Mouse (Mus musculus): Measurements from ENCODE around the gene Nr6a1.

Gene Nr6a1

DNA sequence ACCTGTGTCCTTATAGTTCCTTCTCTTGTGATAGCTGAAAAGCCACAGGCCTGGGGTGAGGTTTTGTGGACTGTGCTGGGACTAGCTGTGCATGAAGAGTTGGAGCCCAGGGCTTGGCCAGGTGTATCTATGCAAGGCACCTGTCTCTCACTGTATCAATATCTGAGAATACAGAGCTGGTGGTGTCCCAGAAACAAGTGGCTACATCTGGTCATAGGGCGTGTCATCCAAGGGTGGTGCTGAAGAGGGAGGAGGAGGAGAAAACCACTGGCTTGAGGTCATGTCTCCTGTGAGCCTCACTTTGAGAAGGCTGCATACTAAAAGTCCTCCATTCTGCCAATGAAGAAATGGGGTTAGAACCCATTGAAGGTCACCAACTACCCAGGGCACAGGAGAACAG, 10.5 kb upstream of the Nr6a1 start:
- in situ Hi-C loops (cut with MboI; ENCODE audit: low sequenced_read_pairs): loop anchor here (10.0 kb wide), 1 partner anchor 247 kb away; no protein-coding TSS in a partner anchor

DNA sequence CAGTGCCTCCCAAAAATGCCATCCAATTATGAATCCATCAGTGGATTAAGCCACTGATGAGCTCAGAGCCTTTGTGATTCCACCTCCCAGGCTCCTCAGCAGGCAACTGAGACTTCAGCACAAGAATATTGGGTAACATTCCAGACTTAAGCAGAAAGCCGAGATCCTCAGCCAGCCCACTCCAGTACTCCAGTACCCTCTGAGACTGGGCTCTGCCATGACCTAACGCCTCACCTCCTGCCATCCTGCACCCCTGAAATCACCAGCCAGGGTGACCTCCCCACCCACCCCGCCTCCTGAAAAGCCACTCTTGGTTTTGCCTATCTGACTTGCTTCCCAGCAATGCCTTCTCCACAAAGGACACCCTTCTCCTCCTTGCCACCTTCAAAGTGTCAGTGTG, 9.9 kb upstream of the Nr6a1 start:
- in situ Hi-C loops (cut with MboI; ENCODE audit: low sequenced_read_pairs): loop anchor here (10.0 kb wide), 1 partner anchor 247 kb away; no protein-coding TSS in a partner anchor

DNA sequence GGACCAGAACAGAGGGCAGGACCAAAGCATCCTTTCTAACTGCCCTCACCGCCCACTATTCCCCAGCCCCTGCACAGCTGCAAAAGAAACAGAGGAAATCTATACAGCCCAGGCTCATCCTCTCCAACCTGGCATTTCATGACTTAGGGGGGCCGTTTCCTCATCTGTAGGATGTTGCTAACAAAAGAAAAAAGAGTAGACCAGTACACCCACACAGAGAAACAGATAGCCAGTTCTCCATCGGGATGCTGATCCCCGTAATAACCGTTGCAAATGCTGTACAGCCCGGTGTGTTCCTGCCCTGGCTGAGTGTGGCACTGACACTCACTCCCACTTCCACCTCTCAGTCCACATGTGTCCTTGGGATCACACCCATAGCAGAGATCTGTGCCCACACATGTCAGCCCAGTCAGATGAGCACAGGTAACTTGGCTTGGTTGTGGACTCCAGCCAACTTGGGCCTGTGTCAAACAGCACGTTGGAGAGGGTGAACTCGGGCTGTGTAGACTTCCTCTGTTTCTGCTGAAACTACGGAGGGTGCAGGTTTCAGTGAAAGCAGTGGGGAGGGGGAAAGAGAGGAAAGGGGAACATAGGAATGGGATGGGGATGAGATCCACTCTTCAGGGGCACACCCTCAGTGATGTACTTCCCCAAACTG, 9.4 kb upstream of the Nr6a1 start:
- in situ Hi-C loops (cut with MboI; ENCODE audit: low sequenced_read_pairs): loop anchor here (10.0 kb wide), 1 partner anchor 248 kb away; no protein-coding TSS in a partner anchor

DNA sequence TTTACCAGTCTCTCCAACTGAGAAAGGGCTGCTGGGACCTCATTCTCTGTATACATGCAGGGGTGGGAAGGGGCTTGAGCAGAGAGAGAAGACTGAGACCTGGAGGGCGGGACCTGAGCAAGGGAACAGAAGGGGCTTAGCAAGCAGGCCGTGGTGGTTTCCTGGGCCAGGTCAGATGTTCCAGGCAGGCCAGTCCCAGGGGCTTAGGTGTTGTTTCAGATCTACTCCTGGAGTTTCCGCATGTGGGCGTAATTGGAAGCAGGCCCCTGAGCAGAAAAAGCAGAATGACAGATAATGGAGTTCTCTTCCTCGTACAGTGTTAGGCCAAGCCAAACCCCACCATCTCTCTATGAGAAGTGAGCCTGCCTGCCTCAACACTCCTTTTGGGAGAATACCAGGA, 7.4 kb upstream of the Nr6a1 start:
- in situ Hi-C loops (cut with MboI; ENCODE audit: low sequenced_read_pairs): loop anchor here (10.0 kb wide), 1 partner anchor 250 kb away; no protein-coding TSS in a partner anchor

DNA sequence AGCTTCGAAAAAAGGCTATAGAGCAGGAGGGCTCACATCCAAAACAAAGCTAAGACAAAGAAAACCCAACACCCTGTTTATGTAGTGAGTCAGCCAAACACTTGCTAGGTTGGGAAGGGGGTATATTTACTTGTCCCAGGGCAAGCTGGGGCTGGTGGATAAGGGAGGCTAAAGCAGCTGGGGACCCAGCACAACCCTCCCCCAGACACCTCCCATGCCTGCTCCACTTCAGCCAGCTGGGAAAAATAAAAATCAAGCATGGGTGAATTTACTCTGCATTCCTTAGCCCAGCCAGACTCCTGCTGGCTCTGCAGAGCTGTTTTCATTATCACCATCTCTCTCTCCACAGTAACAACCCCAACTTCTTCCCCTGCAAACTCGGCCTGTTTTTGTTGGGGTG, 6.4 kb upstream of the Nr6a1 start:
- in situ Hi-C loops (cut with MboI; ENCODE audit: low sequenced_read_pairs): loop anchor here (10.0 kb wide), 1 partner anchor 251 kb away; no protein-coding TSS in a partner anchor

DNA sequence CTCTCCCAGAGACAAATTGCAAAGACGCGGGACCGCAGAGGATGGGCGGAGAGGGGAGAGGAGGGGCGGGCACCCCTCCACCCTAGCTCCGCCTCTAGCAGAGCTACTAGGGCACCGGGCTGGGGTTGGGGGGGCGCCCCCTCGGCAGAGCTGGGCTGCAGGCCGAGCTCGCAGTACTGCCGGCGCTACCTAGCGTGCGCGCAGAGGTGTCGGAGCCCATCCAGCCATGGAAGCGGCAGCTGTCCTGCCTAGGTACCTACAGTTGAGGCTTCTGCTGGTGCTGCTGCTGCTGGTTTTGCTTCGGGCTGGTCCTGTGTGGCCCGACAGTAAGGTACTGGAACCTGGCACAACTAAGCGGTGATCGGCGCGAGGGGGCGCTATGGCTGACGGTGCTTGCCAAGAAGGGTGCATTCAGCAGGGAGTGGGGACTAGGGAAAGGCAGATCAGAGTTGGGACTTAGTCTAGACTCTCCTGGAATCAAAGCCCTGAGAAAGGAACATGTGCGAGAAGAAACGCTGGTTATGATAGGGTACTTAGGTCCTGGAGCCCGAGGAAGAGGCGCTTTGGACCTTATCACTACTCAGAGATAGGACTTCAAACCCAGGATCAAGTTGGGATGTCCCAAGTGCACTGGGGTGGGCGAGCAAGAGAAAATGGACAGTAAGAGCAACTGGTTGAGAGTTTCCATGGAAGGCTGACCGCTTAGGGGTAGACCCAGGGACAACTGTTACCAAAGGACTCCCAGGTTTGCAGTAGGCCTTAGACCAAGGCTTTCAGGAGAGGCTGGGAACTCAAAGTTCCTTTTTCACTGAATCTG, 4.6 kb upstream of the Nr6a1 start, which contains the start of gene Olfml2a:
TSS of gene Olfml2a (plus strand) at position 128 of the 817 bp plus-strand sequence.
- in situ Hi-C loops (cut with MboI; ENCODE audit: low sequenced_read_pairs): loop anchor here (10.0 kb wide), 1 partner anchor 253 kb away; no protein-coding TSS in a partner anchor

DNA sequence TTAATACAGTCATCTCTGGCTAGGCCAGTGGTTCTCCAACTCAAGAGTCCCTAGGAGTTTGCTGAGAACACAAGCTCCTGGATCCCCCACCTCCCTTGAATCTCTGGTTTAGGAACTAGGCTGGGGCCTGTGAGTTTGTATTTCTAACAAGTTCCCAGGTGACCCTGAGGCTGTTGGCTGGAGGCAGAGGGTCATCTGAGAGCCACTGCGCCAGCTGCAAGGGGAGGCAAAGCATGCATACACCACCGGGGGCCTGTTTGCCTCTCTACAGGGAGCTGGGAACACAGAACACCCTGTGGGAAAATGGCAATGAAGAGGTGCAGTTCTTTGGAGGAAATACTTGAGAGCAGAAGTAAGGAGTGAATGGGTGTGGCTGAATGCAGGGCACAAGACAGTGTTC, 2.8 kb upstream of the Nr6a1 start:
- in situ Hi-C loops (cut with MboI; ENCODE audit: low sequenced_read_pairs): loop anchor here (10.0 kb wide), 1 partner anchor 255 kb away; no protein-coding TSS in a partner anchor

DNA sequence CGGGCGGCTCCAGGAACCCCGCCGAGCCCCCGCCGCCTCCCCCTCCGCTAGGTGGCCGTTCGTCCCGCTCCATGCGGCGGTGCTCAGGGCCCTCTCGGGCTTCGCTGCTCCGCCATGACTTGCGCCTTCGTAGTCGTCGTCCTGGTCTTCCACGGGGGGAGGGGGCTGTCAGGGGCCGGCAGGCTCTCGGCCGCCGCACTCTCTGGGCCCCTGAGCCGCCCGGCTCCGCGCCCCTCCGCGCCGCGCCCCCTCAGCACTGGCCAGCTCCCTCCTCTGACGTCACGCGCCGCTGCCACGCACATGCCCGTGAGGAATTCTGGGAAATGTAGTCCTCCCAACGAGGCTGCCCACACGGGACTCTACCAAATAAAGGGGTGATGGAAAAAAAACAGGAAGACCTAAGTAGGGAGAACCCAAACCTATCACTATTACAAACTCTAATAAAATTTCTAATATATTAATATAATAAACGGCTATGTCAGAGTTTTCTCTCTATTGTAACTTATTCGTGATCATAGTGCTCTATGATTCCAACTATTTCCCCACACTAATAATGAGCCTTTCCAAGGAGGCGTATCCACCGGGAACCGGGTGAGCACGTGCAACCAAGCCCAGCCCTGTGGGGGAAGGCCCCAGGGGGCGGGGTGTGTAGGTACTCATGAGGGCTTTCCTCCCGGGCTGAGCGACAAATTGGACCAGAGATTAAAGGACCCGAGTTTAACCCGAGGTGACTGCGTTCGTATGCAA, 1.2 kb downstream of the Nr6a1 start:
- in situ Hi-C loops (cut with MboI; ENCODE audit: low sequenced_read_pairs): loop anchor here (5.0 kb wide), 1 partner anchor 71 kb away; the partner anchor contains the start of gene Wdr38

DNA sequence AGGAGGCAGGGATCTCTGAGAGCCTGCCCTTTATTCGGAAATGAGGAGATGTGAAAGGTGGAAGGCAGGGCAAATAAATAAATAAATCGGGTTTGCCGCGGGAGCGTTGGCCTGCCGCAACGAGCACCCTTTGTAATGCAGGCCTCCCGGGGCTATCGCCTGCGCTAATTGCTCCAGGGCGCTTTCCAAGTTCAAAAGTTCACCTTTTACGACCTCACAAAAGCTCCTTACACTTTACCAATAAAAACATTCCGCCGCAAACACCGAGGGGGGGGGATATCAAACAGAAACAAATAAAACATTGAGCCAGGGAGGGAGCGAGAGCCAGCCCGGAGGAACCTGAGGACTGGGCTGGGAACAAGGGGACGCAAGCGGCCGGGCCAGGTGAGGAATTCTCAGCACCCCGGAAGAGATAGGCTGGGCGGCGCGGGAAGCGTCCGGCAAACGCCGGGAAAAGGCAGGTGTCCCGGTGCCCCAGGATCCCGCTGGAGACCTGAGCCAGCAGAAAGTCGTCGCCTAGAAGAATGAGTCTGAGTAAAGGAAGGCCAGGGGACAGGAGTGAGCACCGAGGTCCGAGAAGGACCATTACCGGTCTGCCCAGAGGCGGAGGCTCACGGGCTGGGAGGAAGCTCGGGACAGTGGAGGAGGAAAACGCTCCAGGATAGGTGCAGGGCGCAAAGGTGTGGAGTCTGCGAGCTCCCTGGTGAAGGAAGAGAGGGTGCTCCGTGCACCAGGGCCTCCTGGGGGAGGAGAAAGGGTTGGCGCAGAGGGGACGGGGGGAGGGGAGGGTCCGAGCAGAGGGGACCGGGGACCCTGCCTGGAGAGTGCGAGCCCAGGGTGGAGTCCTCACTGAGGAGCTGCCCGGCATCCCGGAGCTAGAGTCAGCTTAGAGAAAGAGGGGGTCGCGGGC, 2.1 kb downstream of the Nr6a1 start:
- in situ Hi-C loops (cut with MboI; ENCODE audit: low sequenced_read_pairs): loop anchor here (5.0 kb wide), 1 partner anchor 72 kb away; the partner anchor contains the start of gene Wdr38

DNA sequence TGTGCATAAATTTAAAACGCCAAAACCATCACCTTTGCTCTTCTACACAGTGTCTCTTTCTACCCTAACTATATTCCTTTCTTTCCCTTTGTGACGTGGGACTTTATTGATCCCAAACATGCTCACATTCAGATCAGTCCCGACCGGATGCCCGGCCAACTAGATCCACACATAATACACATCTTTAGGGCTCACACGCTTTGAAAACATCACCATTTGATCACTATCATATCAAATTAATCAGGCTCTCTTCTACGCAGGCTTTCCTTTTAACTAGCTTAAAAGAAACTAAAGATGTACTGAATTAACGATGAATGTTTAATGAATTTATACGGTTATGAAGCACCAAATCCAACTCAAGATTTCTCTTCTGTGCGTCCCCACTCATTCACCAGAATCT, 2.9 kb downstream of the Nr6a1 start:
- in situ Hi-C loops (cut with MboI; ENCODE audit: low sequenced_read_pairs): no loop called here

DNA sequence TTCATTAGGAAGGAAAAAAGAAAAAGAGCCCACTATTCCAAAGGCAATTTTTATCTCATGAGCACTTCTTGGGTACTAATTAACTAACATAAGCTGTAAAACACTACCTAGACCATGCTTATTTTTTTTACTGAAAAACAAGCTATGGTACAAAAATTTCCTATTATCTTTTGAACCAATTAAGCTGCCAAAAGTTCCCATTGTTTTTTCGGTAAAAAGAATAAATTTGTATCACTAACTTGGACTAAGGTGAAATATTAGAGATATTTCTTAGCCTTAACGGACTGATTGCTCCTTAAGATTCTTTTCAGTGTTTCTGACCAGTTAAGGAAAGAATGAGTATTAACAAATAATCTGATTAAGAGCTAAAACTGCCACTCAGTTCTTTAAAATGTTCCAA, 3.6 kb downstream of the Nr6a1 start:
- in situ Hi-C loops (cut with MboI; ENCODE audit: low sequenced_read_pairs): no loop called here

DNA sequence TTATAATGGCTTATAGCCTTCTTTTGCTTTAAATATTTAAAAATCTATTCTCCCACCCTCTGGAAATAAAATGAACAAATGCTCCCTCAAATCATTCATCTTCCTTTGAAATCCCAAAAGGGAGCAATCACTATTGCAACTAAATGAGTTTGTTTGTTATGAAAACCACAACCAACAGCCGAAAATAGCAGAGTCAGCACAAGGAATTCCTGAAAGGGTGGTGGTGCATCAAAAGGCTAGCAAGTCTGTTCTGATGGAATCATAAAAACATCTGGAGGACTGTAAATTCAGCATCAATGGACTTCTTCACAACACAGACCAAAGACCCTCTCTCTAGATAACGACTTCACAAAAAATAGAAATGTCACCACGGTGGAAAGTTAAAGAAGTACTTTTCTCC, 4.0 kb downstream of the Nr6a1 start:
- in situ Hi-C loops (cut with MboI; ENCODE audit: low sequenced_read_pairs): no loop called here

DNA sequence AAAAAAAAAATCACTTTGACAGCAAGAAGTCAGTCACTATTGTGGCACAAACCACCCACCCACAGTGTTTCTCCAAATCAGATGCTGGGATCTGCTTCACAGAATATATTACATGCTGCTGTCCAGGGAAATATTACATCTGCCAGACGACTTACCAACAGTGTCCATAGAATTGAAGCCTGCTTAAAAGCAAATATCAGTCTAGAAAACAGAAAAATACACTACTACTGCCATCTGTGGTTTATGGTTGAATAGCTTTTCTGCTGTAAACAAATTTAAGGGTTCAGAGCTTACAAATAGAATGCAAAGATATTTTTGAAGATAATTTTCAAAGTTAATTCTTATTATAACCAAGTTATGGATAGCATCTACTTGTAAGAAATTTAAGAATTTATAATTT, 6.1 kb downstream of the Nr6a1 start:
- in situ Hi-C loops (cut with MboI; ENCODE audit: low sequenced_read_pairs): no loop called here

DNA sequence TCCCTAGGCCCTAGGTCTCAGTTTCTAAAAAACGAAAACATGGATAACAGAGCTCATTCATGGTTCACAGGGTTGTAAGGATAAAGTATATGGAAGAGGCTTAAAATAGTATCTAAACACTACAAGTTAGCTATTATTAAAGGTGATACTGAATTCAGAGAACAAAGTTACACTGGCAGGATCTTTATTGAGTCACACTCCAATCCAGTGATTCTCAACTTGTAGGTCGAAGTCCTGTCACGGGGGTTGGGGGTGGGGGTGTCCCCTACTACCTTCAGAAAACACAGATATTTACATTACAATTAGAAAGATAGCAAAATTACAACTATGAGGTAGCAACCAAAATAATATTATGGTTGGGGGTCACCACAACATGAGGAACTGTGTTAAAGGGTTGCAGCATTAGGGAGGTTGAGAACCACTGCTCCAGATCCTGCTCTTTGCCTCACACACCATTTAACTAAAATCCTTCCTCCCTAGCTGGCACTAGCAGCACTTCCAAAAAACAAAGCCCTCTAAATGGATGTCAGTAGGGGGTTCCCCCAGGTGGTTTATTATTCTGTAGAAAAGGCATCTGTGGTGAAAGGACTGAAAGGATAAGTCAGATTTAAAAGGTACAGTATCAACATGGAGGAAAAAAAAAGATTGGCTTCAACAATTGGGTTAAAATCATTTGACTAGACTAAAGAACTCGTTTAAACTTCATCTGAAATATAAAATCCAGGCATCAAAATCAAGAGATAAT, 10.4 kb downstream of the Nr6a1 start:
- in situ Hi-C loops (cut with MboI; ENCODE audit: low sequenced_read_pairs): no loop called here

DNA sequence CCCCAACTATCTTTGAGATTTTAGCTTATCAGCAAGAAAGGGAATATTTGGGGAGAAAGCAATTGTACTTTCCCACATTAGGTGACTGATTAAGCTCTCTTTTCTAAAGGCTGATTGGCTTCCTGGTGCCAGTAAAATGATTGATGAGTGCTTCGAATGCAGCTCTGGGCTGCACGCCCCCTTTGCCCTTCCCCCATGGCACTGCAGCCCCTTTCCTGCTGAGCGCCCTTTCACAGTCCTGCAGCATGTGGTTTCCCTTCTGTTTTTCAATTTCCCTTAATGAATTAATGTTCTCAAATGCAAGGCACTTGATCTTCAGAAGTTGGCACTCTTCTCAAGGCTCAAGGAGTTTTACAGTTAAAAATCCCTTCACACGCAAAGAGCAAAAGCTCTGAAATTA, 12.5 kb downstream of the Nr6a1 start:
- in situ Hi-C loops (cut with MboI; ENCODE audit: low sequenced_read_pairs): no loop called here

DNA sequence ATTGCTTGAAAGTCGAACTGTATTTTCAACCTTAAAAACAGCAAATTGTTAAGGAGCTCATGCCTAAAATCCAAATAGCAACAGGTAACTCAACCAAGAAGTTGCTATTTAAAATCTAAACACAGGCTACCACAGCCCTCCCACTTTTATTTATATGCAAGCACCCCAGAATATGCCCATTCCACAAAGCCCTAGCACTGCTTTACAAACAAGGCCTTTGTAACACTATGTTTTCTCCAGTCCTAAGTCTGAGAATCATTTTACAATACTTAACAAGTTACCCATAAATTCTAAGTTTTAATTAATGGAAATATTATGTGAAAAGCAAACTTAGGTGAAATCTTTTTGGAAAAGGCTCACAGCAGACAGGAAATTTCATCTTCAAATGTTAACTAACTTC, 13.0 kb downstream of the Nr6a1 start:
- in situ Hi-C loops (cut with MboI; ENCODE audit: low sequenced_read_pairs): no loop called here

DNA sequence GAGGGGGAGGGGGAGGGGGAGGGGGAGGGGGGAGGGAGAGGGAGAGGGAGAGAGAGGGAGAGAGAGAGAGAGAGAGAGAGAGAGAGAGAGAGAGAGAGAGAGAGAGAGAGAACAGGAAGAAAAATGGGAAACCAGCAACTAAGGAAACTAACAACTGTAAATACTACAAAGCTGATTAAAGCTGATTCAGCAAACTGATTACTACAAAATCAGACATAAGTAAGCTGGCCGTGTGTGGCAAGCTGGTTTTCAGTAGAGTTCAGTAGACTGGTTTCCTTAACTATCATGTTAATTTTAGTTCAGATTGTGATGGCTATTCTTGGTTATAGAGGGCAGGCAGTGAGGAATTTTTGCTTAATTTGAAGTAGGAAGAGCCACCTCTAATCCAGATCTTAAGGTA, 18.9 kb downstream of the Nr6a1 start:
- in situ Hi-C loops (cut with MboI; ENCODE audit: low sequenced_read_pairs): no loop called here

DNA sequence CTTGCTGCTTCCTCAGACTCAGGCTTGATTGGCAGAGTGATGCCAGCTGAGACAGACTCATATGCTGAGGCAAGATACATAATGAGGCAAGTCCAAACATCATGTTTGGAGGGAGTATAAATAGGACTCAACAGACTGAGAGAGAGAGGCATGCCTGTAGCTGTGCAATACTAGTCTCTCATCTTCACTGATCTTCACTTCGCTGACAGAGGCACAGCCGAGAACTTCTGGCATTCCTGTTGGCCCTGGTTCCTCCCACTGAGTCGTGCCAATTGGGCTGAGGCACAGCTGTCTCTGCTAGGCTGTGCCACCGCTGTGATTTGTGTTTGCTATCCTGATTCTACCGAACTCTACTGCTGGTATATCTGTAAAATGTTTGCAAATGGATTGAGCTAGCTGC, 21.4 kb downstream of the Nr6a1 start:
- in situ Hi-C loops (cut with MboI; ENCODE audit: low sequenced_read_pairs): no loop called here

DNA sequence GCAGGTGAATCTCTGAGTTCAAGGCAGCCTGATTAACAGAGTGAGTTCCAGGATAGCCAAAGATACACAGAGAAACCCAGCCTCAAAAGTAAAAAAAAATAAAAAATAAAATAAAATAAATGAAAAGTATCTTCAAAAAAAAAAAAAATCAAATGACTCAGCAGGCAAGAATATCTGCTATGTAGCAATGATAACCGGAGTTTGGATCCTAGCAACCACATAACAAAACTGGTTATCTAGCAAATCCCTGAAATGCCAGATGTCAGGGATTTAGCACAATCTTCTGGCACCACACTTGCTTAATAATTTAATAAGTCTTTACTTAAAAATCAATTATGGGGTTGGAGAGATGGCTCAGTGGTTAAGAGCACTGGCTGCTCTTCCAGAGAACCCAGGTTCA, 23.2 kb downstream of the Nr6a1 start:
- in situ Hi-C loops (cut with MboI; ENCODE audit: low sequenced_read_pairs): no loop called here

All from CH12F3 (cell line).